Mouse (Mus musculus) stomach, postnatal 0 days (tissue): ENCODE measurements at regions not wholly inside any gene's neighbourhood (a gene's known extent, or its start where the extent isn't known, plus 50 kb on each side); places are given as distances from the start of the nearest gene placed in this dataset.

Experiments used
- CTCF ChIP-seq: IDR thresholded peaks from 2 replicates; pipeline ENCODE4 v1.5.1; 2016; ENCODE audit warnings: antibody characterized with exemption, low read depth, mild to moderate bottlenecking, moderate library complexity
- EP300 ChIP-seq: optimal IDR thresholded peaks from 2 replicates; pipeline ENCODE3; 2016; ENCODE audit warnings: antibody characterized with exemption

DNA sequence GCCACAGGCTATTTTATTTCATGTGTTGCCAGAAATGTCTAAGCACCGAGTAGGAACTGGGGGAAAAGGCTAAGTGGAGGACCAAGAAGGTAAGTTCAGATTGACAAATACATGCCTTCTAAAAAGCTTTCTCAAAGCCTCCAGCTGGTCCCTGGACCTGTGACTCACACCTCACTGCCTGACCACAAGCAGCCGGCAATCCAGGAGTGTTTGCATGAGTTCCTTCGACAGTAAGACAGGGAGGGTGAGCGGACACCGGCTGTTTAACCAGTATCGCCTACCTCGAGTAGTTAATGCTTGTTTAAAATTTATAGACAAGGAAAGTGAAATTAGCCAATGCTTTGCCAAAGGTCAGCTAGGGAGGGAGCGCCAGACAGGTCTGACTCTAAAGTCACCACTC, 80.1 kb downstream of the Gm33543 start:
- TF ChIP-seq EP300 (no peak), CTCF (no peak)
